Mouse (Mus musculus) kidney, adult 18-20 months (tissue): ENCODE results near the gene Selenon.

Experiments used
- DNase-seq: peaks from one replicate; pipeline ENCODE4 v3.0.0; 2021

Gene Selenon

DNA sequence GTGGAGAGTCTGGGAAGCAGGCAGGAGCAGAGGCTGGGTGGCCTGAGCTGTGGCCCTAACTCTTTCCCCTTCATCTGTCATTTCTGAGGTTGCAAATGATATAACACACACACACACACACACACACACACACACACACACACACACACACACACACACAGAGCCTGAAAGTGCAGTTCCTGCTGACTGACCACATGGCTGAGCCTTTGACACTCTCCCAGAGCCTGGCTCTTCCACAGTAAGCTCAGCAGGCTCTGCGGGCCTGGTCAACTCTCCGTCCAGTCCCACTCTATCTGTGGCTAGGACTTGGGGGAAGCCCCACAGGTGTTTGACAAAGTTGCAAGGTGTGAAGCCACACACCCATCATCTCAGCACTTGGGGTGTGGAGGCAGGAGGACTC lies 25.3 kb upstream of the Selenon start:
- no peak for DNase-seq

DNA sequence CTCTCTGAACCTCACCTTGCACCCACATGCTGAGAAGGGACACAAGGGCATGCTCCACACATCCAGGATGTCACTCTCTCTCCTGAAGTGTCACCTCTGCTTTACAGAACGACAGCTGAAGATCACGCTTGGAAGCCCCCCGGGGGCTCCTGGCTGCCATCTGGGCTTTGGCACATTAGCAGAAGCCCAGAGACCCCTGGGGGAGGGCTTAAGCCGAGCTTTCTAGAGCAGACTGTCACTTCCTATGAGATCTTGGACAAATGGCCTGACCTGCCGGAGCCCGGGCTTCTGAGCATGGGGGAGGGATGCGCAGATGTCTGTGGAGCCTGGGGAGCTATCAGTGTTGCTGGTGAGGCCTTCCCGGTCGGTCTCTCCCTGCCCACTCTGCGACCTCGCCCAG lies 23.5 kb upstream of the Selenon start:
- DNase-seq = no peak

DNA sequence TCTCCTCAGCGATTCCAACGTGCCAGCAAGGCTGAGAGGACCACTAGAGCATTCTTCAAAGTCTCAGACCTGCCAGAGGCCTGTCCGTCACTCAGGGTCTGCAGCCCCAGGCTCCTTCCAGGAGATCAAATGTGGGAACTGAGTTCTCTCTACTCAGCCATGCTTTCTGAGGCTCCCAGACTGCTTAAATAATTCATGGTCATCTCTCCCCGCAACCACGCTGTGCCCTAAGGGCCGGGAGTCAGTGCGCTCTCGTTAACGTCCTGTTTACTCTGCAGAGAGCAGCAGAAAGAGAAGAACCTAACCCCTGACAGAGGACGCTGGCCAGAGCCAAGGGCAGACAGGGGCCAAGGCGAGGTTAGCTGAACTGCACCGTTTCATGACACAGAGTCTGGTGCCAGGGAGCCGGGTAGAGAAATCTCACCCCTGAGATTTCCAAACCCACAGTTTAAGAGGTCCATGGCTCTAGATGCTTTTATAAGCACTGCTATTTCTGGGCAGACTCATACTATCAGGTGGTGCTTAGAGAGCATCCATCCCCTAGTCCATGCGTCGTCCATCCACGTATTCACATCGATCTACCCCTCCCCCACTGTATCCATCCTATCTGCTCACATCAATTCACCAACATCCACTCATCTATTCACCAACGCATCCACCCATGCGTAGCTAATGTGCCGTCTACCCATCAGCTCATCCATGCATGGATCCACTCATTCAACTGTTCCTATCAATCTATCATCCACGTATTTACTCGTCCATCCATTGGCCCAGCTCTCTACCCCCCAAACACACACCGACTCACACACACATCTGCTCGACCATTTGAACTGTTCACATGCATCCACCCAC lies 20.7 kb upstream of the Selenon start:
- DNase-seq = no peak

DNA sequence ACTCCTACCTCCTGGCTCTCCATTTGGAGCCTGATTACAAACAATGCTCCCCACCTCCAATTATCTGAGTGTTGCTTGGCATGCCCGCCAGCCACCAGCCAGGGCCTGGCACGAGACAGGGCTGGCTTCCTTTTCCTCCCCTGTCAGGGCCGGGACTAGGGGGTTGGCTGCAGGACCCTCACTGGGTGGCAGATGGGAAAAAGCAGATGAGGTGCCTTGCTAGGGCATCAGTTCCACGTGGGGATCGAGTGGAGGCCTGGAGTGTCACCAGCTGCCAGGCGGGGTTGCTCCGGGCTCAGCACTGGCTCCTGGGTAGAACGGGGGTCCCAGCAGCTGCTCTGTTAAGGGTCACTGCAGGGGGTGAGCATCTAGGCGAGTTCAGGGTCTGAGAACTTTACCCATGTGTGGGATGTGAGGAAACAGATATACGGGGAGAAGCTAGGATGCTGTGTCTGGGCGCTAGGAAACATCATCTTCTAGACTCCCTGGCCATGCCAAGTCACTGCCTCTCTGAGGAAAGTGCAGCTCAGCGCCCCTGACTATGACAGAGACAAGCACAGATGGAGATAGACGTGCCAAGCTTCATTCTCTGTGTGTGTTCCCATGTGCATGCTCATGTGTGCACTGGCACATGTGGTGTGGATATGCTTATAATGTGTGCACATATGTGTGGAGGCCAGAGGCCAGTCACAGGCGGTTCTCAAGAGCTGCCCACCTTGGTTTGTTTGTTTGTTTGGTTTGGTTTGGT lies 18.9 kb upstream of the Selenon start:
- no peak for DNase-seq

DNA sequence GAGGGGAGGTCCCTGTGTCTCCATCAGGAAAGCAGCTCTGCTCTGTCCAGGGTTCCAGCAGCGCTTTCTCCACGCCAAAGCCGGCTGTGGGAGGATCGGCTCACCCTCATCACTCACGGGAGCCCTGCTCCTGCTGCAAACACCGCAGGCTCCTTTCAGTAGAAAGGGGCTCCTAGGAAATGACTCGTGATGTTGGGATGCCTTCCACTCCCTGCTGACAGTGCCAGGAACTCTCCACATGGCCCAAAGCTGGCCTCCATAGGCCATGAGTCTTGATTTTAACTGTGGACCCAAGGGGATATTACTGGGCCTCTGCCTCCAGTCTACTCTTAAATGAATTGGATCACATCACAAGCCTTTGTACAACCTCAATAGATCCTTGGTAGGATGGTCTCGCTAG lies 17.9 kb upstream of the Selenon start:
- DNase-seq = no peak

DNA sequence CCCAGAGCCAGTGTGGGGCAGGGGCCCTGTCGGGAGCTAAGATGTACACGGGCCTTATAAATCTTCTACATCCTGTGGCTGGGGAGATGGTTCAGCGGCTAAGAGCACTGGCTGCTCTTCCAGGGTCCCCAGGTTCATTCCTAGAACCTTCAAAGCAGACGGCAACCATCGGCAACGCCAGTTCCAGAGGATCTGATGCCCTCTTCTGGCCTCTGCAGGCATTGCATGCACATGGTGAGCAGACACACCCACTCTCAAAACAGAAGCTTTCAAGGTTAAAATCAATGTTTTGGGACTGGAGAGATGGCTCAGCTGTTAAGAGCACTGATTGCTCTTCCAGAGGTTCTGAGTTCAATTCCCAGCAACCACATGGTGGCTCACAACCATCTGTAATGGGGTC lies 17.2 kb upstream of the Selenon start:
- DNase-seq = no peak

DNA sequence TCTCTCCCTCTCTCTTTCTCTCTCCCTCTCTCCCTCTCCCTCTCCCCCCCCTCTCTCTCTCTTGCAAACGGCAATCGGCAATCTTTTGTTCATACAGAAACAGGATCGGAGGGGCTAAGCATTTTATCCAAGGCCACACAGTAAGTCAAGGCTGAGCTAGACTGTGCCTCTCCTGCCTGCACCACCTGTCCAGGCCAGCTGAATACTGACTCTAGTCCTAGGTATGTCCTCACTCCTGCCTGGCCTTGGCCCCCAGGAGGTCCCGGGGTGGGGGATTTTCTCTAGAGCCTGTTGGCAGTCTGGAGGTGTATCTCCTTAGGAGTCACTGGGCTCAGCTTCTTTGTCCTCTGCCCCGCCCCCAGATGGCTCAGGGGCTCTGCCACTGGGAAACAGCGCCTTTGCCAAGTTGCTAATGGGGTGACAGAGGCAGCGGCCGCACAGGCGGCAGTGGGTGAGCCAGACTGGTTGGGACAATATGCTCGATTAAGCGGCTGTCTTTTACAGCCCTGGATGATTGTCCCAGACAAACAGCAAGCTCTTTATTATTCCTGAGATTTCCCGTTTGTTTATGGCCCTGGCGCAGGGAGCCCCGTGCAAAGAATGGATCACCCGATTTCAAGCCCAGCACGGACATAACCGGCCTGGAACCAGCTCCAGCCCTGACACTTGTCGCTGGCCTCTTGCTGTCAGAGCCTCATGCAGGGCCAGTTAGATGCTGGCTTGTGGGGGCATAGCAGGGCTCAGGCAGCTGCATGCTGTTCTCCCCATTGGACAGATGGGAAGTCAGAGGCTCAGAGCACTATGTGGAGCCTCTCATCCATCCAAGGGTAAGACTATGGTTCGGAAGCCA lies 15.6 kb upstream of the Selenon start:
- DNase-seq = no peak

DNA sequence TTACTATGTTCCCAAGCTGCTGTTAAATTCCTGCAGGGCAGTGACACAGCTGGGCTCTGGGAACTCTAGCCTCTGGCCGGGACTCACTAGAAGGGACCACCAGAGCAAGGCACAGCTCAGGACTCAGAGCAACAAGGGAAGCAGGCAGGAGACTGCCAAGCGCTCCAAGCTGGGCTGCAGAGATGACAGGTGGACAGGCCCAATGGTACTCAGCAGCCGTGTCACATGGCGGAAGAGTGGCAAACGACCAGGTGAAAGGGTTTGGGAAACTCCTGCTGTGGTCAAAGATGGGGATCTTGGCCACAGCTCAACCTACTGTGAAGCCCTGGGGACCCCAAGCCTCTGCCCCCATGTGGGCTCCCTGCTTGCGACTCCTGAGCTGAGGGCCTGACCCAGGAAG lies 12.1 kb upstream of the Selenon start:
- DNase-seq = no peak

DNA sequence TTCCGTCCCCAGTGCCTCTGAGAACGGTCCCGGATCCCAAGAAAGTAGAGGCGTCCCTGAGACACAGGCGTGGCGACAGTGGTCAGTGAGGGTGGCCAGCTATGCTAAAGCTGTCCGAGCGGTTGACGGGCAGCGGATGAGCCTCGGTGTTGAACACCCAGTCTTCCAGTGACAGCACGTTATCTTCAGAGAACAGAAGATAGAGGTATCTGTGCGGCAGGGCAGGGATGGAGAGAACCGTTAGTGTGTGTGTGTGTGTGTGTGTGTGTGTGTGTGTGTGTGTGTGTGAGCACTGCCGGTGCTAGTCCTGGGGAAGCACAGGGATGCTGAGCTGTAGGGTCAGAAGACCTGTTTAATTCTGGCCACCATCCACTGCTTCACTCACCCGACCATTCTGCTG lies 11.7 kb upstream of the Selenon start:
- DNase-seq = no peak

DNA sequence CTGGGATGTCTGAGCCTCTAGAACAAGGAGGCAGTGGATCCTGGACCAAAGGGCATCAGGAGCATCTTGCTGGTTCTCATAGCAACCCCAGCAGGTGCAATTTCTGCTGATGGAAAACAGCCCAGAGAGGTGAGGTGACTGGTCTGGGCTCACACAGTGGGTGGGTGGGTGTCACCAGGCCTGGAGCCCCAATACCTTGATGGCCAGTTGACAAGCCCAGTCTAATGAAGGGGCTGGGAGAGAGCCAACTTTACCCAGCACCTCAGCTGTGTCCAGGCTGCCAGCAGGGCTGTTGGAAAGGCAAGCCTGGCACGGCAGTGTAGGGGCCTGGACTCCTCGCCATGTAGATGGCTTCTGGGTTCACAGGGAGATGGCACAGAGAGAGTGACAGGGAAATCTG lies 10.0 kb upstream of the Selenon start:
- no peak for DNase-seq

DNA sequence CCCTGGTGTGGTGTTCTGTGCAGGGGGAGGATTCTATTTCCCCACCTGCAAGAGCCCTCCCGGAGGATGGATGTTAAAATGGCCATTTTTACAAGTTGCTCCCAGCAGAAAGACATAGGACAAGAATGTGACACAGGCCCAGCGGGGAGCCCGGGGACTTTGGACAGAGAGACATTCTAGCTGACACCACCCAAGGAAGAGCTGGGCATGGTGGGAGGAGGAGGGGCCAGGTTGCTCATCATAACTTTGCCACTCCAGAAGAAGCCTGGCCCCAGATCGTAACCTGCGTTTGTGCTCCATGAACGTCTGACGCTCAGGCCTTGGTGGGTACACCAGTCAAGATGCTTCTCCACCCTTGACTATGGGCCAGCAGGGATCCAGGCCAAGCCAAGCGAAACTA lies 8.7 kb upstream of the Selenon start:
- no peak for DNase-seq

DNA sequence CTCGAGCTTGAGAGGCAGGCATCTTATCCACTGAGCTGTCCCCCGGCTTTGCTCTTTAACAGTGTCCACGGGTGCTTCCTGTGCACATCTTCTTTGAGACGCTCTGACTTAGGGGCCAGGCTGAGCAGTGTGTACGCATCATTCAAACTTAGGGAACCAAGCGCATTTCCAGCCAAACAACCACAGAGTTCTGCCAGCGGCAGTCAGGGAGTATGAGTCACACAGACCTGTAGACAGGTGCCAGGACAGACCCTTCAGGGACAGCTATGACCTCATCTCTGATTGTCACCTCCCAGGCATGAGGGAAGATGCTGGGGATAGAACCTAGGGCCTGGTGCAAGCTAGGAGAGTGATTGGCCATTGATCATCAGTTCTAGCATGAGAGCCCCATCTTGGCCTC lies 7.2 kb upstream of the Selenon start:
- DNase-seq = no peak

DNA sequence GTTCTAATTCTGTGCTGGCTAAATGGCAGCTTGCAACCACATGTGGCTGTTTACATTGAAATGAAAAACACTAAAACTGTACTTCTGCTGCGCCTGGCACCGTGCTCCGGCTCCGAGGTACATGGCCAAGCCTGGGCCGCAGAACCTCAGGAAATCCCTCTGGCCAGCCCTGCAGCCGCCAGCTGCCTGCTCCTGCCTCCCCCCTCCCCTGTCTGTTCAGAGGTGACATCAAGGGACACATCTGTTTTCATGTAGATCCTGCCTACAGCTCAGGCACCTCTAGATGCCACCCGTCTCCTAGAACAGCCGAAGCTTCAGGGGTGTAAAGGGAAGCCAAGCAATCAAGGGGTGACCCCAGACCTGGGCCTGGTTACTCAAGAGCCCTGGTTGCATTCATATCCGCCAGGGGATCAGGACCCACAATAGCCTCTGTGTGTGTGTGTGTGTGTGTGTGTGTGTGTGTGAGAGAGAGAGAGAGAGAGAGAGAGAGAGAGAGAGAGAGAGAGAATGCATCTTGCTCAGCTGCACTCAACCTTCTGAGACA lies 6.7 kb upstream of the Selenon start:
- DNase-seq = no peak

DNA sequence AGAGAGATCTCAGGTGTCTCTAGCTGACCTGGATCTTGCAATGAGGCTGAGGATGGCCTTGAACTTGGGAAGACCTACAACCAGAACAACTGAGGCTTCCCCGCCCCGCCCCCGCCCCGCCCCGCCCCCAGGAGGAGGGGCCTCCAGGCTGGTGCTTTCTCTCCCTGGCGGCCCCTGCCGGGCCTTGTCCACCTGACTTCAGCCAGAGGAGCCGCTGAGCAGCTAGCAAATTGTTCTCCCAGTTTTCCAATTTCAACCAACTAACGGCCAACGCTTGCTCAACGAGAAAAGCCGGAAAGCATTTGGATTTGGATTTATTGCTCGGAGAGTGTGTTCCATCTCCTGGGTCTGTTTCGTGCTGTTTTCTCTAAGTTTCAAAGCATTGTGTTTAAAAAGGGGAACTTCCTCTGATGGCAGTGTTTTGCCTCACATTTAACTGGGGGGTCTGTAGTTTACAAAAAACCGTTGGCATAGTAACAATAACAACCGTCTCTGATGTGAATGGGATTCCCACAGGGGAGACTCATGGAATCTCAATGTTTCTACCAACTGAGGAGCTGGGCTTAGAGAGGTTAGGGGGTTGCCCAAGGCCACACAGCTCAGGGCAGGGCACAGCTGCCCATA lies 5.8 kb upstream of the Selenon start:
- DNase-seq = no peak

DNA sequence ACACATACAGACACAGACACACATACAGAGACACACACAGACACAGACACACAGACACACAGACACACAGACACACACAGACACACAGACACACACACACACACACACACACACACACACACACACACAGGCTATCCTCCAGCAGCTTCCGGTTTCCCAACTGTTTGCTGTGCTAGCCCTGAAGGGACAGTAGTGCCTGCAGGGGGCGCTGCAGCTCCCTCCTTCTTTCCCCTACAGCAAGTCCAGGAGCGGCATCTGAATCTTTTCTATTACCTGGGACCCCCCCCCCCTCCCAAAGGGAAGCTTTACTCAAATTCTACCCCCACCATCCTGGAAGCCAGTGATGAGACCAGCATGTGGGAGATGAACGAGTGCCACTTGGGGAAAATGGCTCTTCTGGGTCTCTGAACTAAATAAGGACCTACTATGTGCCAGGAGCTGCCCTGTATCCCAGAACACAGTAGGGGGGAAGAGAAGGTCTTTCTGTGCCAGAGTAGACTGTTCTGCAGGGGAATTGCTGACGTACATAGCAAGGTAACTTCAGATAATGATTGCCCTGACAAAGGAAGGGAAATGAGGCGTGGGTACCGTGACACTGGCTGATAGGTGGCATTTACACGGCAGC lies 4.1 kb upstream of the Selenon start:
- DNase-seq = no peak

DNA sequence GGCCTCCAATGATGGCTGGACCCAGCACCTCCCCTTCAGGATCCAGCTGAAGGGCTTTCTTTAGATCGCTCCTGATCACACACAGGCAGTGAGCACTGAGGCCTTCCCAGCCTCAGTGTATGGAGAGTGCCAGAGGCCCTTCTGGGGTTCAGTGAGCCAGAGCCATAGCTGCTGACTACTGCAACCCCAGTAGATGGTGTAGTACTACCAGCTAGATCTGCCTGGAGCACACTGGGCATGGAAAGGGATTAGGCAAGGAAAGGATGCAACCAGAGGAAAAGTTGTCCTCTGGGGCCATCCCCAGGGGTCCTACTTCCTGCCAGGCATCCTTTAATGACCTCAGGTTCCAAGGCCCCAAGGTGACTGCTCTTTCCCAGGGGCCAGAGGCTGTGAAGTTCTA lies 1.7 kb upstream of the Selenon start:
- DNase-seq = no peak

DNA sequence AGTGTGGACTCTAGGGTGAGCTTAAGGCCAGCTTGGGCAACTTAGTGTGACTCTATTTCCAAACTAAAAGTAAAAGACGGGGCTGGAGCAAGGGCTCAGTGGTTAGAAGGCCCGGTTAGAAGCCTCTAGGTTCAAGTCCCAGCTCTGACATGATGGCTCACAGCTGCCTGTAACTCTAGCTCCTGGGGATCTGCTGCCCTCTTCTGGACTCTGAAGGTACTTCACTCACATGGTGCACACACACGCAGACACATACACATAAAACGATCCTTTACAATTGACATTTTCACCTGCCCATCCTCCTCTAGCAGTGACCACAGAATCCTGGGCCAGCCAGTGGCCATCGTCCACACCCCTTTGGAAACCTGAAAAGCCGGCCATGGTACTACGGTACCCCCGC lies 2.1 kb downstream of the Selenon start:
- DNase-seq = no peak

DNA sequence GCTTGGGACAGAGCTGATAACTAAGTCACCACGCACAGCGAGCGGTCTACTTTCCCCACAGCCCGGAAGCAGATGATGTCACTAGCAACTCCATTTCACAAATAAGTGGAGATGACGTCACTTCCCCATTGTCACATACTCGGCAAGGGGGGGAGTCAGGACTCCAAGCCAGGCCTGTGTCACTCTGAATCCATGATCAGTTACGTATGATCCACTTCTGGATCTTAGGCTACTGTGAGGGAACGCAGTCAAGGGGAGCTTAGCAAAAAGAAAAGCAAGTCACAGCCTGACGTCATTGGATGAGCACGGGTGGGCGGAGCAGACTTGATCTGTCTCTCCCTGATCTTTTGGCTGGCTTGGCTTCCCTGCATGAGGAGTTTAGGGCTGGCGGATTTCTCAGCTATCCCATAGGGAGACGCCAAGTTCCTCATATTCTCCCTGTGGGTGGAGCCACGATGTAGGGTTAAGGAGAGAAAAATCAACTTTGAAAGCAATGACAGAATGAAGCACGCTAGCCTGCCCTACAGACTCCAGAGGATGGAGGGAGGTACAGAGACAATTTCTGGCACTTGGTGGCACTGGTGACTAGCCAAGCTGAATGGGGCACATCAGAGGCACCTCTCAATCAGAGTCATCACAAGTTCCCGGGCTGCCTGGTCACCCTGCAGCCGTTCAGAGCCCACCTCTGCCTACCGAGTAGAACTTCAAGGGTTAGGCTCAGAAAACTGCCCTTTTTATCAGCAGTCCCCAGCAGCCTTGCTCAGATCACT lies 3.6 kb downstream of the Selenon start:
- DNase-seq = no peak

DNA sequence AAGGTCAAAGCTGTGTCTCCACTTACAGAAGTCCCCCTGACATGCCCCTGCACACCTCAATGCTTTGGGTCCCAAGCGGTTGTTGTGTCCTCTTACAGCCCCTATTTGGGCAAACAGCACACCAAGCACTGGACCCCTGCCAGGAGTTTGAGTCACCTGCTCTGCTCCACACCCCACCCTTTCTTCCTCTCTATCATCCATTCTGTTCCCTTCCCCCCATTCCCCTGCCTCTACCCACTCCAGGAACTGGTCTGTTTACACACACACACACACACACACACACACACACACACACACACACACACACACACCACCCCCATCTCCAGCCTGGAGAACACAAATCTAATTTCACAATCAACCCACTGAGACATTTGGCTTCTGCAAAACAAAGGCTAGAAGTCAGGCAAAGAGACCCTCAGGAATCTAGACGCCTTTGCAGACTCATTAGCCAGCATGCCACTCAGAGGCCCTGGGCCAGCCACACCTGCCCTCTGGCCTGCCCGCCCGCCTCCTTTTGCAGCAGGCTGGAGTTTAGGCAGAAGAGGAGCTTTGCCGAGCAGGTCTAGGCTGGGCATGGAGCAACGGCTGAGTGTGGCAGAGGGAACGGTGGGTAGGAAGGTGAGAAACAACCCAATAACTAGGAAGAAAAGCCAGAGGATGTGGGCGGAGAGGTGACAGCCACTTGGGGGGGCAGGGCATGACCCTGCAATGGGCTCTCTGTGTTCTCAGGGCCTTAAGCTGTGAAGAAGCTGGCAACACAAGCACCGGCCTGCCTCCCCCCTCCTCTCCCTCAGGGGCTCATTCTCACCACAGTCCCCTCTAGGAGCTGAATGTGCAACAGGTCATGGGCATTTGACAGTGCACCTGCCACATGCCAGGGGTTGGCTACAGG lies 4.9 kb downstream of the Selenon start:
- DNase-seq = no peak

DNA sequence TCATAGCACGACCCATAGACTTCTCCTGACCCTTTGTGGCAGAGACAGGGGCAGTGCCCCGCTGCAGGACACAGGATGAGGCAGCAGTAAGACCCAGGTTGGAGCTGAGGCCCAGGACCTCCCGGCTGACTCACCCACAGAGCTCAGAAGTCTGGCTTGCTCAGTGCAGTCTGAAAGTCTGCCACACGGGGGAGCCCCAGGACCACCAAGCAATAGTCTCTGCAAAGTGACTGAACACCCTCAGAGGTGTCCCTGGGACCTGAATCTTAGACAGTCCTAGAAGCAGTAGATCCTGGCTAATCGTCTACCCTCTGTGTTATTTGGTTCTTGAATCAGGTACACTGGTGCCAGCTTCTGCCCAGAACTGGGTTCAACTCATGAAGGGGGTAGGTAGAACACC lies 8.7 kb downstream of the Selenon start:
- DNase-seq = peak; percentile 94
